Mouse (Mus musculus): Measurements from ENCODE around the gene Ambra1. TPM values are rescaled to one million over a fixed set of nuclear protein-coding genes. Genes with fewer than 3 reads are reported as not detected.

Gene Ambra1
- total RNA-seq, 4 experiments from 2014 or later, result 36.3 to 52.7 (median 40.8) TPM

GRCm38 (mm10) chr2:91739586-91739985 is 9.7 kb downstream of the Ambra1 start:
- no peak for DNase-seq

GRCm38 (mm10) chr2:91744686-91745085 is 14.8 kb downstream of the Ambra1 start:
- DNase-seq, result no peak

GRCm38 (mm10) chr2:91749811-91750261 is 19.9 kb downstream of the Ambra1 start:
- DNase-seq, result no peak

GRCm38 (mm10) chr2:91771921-91772705 is 42.2 kb downstream of the Ambra1 start:
- DNase-seq, result no peak

GRCm38 (mm10) chr2:91773309-91773708 is 43.4 kb downstream of the Ambra1 start:
- no peak for DNase-seq

GRCm38 (mm10) chr2:91779166-91779565 is 49.2 kb downstream of the Ambra1 start:
- DNase-seq, result no peak

- no peak for DNase-seq
Measured at GRCm38 (mm10) chr2:91791621-91792020, 61.7 kb downstream of the Ambra1 start.

- no peak for DNase-seq
Measured at GRCm38 (mm10) chr2:91792346-91792745, 62.4 kb downstream of the Ambra1 start.

- no peak for DNase-seq
Measured at GRCm38 (mm10) chr2:91794466-91794865, 64.5 kb downstream of the Ambra1 start.

GRCm38 (mm10) chr2:91795091-91795490 is 65.2 kb downstream of the Ambra1 start:
- DNase-seq, result no peak

- DNase-seq, result no peak
Measured at GRCm38 (mm10) chr2:91811433-91811832, 81.5 kb downstream of the Ambra1 start.

GRCm38 (mm10) chr2:91816741-91817140 is 86.8 kb downstream of the Ambra1 start:
- no peak for DNase-seq

- no peak for DNase-seq
Measured at GRCm38 (mm10) chr2:91832227-91832626, 102.3 kb downstream of the Ambra1 start.

GRCm38 (mm10) chr2:91834272-91834671 is 104.3 kb downstream of the Ambra1 start:
- no peak for DNase-seq

- no peak for DNase-seq
Measured at GRCm38 (mm10) chr2:91835031-91835430, 105.1 kb downstream of the Ambra1 start.

- no peak for DNase-seq
Measured at GRCm38 (mm10) chr2:91835631-91836030, 105.7 kb downstream of the Ambra1 start.

- no peak for DNase-seq
Measured at GRCm38 (mm10) chr2:91844085-91844484, 114.2 kb downstream of the Ambra1 start.

- DNase-seq, result no peak
Measured at GRCm38 (mm10) chr2:91852446-91853191, 122.7 kb downstream of the Ambra1 start.

- no peak for DNase-seq
Measured at GRCm38 (mm10) chr2:91854575-91854974, 124.6 kb downstream of the Ambra1 start.

- no peak for DNase-seq
Measured at GRCm38 (mm10) chr2:91856958-91857357, 127.0 kb downstream of the Ambra1 start.

- no peak for DNase-seq
Measured at GRCm38 (mm10) chr2:91859423-91859822, 129.5 kb downstream of the Ambra1 start.

GRCm38 (mm10) chr2:91870754-91871153 is 140.8 kb downstream of the Ambra1 start:
- no peak for DNase-seq

- no peak for DNase-seq
Measured at GRCm38 (mm10) chr2:91871225-91871624, 141.3 kb downstream of the Ambra1 start.

GRCm38 (mm10) chr2:91872658-91873057 is 142.7 kb downstream of the Ambra1 start:
- DNase-seq, result no peak
